Mouse (Mus musculus): ENCODE measurements around the gene Fyb.
A peak's percentile ranks its signal among the peaks of the same experiment; 100 is the strongest.

The Fyb gene

DNA sequence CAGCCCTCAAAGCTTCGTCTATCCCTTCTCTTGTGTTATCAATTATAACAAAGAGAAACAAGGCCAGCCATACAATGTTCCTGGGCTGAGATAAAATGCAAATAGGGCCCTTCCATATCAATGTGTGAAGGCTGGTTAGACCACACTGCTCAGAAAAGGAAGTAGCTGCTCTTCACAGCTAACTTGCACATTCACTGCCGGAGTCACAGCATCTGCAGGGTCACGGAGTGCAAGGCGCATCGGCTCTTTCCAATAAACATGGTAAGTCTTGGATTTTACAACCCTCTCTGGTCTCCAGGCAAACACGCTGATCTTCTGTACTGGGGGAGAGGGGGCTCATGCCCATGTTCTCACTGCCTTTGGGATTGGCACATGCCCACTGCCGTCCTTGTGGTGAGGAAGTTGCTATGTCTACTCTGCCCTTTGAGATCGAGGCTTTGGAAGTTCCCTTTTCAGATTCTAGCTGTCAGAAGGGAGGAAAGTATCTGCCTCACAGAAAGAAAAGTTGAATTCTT is at the start of gene Fyb:
TSS of gene Fyb (plus strand) at position 201 of the 515 bp plus-strand sequence.
- no peak for DNase-seq (ENCODE audit: low read depth, low spot score)

- no peak for DNase-seq (ENCODE audit: low read depth, low spot score)
These were observed 39.1 kb upstream of the Fyb start for GRCm38 (mm10) chr15:6483561-6483960.

GRCm38 (mm10) chr15:6492386-6492785 is 30.3 kb upstream of the Fyb start:
- no peak for DNase-seq (ENCODE audit: low read depth, low spot score)

DNA sequence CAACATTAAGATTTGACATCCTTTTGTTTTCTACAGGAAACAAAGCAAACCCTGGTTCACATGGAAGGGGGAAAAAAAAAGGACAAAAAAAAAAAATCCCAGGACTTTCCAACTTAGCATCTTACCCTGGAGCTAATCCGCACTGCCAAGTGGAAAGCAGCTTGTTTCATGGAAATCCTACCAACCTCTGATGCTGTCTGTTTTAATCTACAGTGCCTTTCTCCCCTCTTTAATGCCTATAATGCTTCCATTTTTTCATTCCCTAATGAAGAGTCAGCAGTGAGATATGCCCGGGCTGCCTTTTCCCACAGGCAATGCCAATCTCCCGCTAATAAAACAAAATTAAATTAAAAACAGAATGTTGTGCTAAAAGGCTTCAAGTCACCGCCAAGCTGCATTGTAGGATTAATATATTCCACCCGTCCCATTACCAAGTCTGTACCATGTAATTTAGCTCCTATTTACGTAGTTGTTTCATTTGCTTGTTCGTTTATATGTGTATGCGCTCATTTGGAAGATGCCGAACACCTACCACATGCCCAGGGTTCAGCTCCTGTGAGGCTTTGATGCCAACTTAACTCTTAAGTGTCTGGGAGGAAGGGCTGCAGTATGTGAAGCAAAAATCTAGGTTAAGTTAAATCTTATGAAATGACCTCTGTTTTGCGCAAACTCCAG is 24.1 kb upstream of the Fyb start:
- DNase-seq (ENCODE audit: low read depth, low spot score): no peak

DNA sequence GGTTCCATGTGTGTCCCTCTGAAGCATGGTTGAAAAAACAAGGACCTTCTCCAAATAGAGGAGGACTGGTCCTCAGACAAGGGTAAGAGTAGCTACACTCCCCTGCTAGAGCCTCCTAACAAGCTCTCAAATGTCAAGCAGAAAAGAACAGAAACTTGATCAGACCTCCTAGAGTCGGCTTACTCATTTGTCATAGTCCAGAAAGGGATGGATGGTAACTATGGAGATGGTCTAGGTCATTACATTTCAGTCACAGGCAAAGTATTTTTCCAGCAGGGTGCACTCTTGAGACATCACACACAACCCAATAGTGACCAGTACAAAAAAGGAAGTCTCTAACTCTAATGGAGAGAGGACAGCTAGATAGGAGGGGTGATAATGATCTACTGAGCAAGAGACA is 21.9 kb upstream of the Fyb start:
- DNase-seq (ENCODE audit: low read depth, low spot score): no peak

DNA sequence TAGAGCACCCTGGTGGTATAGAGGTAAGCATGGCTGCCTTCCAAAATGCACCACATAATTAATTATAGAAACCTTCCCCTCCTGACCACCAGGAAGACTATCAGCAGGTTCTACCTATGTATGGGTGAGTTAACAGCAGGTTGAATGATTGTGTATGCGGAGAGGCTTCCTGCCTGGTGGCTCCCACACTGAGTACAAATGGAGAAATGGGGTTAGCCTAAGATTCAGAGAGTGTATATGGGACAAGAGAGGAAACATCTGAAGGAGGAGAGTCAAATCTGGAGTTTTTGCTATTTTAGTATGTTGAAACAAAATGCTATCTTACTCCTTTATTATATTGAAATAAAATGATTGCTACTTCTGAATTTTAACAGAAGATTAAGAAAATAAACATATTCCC is 5.1 kb upstream of the Fyb start:
- no peak for DNase-seq (ENCODE audit: low read depth, low spot score)

- DNase-seq (ENCODE audit: low read depth, low spot score): no peak
These were observed 3.0 kb upstream of the Fyb start for GRCm38 (mm10) chr15:6519417-6520255.

DNA sequence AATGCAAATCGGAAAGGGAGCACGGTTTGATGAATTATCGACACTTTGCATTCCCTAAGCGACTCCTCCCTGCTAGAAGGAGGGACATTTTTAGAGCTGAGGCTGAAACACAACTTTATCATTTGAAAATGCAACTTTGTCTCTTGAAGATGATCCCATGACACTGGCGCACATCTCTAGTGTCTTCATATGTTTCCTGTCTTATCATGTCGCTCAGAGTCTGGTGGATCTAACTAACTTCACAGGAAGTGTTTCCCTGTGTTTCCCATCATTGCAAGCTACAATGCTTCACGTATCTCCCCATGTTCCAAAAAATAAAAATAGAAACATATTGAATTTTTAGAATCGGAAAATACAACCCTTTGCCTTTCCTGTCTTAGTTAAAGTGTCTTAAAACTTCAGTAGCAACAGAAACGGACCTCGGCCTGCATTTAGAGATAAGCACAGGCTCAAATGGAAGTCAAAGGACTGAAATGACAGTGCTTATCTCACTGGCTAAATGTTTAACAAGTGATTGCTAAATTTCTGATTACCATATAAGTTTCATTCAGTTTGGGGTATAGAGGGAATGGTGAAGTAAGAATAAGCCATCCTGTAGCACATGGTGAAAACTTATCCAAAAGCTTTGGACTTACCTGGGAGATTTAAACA is 2.0 kb upstream of the Fyb start:
- no peak for DNase-seq (ENCODE audit: low read depth, low spot score)

GRCm38 (mm10) chr15:6524801-6525200 is 2.1 kb downstream of the Fyb start:
- no peak for DNase-seq (ENCODE audit: low read depth, low spot score)

- no peak for DNase-seq (ENCODE audit: low read depth, low spot score)
These were observed 2.7 kb downstream of the Fyb start for GRCm38 (mm10) chr15:6525386-6525785.

GRCm38 (mm10) chr15:6533858-6534343 is 11.2 kb downstream of the Fyb start:
- no peak for DNase-seq (ENCODE audit: low read depth, low spot score)

DNA sequence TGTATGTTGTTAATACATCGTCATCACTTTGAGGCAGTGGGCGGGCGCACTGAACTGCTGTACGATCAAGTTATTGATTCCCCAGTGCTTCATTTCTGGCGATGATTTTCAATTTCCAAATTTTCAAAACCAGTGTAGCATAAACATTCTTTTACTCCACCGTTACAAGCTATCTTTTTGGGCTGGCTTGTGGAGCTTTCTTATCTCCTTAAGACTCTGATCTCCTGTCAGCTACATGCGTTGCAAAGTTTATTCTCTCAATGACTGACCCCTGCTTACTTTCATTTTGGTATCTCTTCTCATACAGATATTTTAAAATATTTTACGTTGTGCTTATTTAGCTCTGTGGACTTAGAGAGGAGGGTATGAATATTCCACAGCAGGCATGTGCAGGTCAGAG is 11.9 kb downstream of the Fyb start:
- no peak for DNase-seq (ENCODE audit: low read depth, low spot score)

- DNase-seq (ENCODE audit: low read depth, low spot score): no peak
These were observed 17.1 kb downstream of the Fyb start for GRCm38 (mm10) chr15:6539639-6540338.

DNA sequence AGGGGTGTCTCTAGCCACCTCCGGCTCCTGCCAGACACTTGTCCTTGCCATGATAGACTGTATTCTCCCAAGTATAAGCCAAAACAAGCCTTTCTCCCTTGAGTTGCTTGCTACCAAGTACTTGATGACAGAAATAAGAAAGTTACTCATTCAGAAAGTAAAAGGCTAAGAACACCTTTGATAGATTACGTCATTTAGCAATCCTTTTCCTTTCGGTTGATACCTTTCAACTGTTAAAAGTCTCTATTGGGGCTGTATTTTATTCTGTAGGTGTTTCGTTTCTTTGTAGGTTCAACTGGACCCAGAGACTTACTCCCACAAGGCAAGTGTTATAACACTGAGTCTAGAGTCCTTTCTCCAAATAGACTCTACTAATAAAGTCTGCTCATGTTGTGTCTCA is 26.3 kb downstream of the Fyb start:
- DNase-seq (ENCODE audit: low read depth, low spot score): no peak

GRCm38 (mm10) chr15:6551875-6552274 is 29.2 kb downstream of the Fyb start:
- DNase-seq (ENCODE audit: low read depth, low spot score): no peak

DNA sequence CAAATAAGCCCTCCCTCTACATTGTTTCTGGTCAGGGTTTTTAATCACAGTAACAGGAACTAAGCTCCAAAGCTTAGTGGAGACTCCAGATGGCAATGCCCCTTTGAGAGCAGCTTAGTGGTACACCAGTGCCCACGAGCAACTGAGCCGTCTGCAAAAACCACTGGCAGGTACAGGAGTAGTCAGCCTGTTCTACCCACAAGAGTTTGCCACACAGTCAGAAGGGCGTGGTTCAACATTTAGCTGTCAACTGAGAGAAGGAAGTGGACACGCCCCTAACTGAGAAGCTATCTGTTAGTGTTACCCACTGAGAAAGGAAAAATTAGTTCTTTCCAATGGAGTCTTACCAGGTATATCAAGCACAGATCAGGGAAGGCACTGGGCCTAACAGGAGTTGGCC is 32.1 kb downstream of the Fyb start:
- DNase-seq (ENCODE audit: low read depth, low spot score): no peak

- DNase-seq (ENCODE audit: low read depth, low spot score): peak; percentile 34
These were observed 32.9 kb downstream of the Fyb start for GRCm38 (mm10) chr15:6555536-6555935.

GRCm38 (mm10) chr15:6556272-6556671 is 33.6 kb downstream of the Fyb start:
- no peak for DNase-seq (ENCODE audit: low read depth, low spot score)

DNA sequence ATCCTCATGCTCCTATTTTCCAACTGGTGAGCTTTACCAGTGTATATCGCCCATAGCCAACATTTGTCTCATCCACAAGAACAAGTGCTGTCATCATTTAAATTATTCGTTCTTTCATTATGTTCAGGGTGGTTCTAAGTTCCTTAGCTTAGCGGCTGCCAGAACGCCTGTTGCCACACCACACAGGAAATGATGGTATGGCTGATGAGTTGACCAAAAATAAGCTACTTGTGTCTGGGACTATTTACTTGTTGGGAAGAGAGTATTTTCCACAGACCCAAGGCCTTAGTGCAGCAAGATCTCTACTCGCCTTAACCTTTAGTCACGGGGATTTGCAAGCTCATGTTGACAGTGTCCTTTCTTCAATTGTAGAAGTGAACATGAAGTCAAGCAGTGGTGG is 34.3 kb downstream of the Fyb start:
- no peak for DNase-seq (ENCODE audit: low read depth, low spot score)

- DNase-seq (ENCODE audit: low read depth, low spot score): no peak
These were observed 34.9 kb downstream of the Fyb start for GRCm38 (mm10) chr15:6557552-6557951.

- DNase-seq (ENCODE audit: low read depth, low spot score): no peak
These were observed 36.5 kb downstream of the Fyb start for GRCm38 (mm10) chr15:6559188-6559587.

GRCm38 (mm10) chr15:6560696-6561095 is 38.0 kb downstream of the Fyb start:
- no peak for DNase-seq (ENCODE audit: low read depth, low spot score)

Measured in telencephalon, adult 2 months (tissue).